ENCODE assay signal across 22 mouse cellular contexts in the genomic region with DNA sequence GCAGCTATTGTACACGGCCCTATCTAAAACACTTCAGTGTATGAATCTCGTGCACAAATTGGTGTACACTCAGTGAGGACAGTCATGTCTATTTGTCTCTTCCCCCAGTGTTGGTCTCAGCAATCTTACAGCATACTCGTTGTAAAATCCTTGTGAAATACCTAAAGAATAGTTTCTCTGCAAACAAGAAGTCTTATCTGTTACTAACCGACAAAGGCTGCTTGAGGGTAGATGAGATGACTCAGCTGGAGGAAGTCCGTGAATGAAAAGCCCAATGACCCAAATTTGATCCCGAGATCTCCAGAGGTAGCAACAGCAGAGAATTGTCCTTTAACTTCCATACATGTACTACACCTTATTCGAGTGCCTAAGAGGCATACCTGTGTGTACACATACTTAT.
"Had no signal": no experiment of that assay in that cellular context is flagged by ENCODE, and none has a peak within 500 bp of the region (broad histone marks: within the 10 kb centered on the region; RNA-seq: fewer than 3 reads in every experiment).

No protein-coding gene starts in this region.

- ATAC-seq: intestine, embryonic 16.5 days; liver, postnatal 0 days; lung, postnatal 0 days had no signal

- H3K9ac ChIP-seq: limb, embryonic 12.5 days; limb, embryonic 15.5 days; liver, embryonic 14.5 days; liver, postnatal 0 days; lung, embryonic 14.5 days; midbrain, embryonic 12.5 days; stomach, embryonic 15.5 days had no signal

- H3K27me3 ChIP-seq: limb, embryonic 12.5 days; limb, embryonic 15.5 days; midbrain, embryonic 12.5 days; stomach, embryonic 15.5 days had no signal

- H3K9me3 ChIP-seq: limb, embryonic 12.5 days; limb, embryonic 15.5 days; midbrain, embryonic 12.5 days; stomach, embryonic 15.5 days had no signal

- H3K4me2 ChIP-seq: limb, embryonic 12.5 days; limb, embryonic 15.5 days; liver, embryonic 11.5 days; lung, embryonic 14.5 days; midbrain, embryonic 12.5 days; stomach, embryonic 15.5 days had no signal

- H3K27ac ChIP-seq: limb, embryonic 12.5 days; limb, embryonic 15.5 days; liver, embryonic 14.5 days; macrophage; midbrain, embryonic 12.5 days; stomach, embryonic 15.5 days had no signal

- H3K4me3 ChIP-seq: limb, embryonic 12.5 days; limb, embryonic 15.5 days; midbrain, embryonic 12.5 days; stomach, embryonic 15.5 days had no signal

- H3K4me1 ChIP-seq: limb, embryonic 15.5 days; midbrain, embryonic 12.5 days; stomach, embryonic 15.5 days had no signal

- DNase-seq: kidney, adult 18-20 months; kidney, adult 9 months; kidney, postnatal 14 days; kidney, postnatal 4 days; left cerebral cortex, postnatal 4 days; liver, postnatal 0 days; lung, embryonic 14.5 days; right cerebral cortex, adult 18-20 months; right cerebral cortex, postnatal 14 days; right cerebral cortex, postnatal 4 days; spleen, adult 18-20 months; thymus, adult 18-20 months; thymus, postnatal 36 days had no signal

- H3K36me3 ChIP-seq: limb, embryonic 12.5 days; limb, embryonic 15.5 days; midbrain, embryonic 12.5 days; stomach, embryonic 15.5 days had no signal
